Mouse (Mus musculus) urinary bladder, adult 18-20 months (tissue): ENCODE data around the gene Mfap2.

Source experiments
- DNase-seq, 2 experiments: peaks; one replicate each; pipeline ENCODE4 v3.0.0; 2022; ENCODE audit warnings: low spot score in 2 of 2, mixed read lengths in 2 of 2

Gene Mfap2

DNA sequence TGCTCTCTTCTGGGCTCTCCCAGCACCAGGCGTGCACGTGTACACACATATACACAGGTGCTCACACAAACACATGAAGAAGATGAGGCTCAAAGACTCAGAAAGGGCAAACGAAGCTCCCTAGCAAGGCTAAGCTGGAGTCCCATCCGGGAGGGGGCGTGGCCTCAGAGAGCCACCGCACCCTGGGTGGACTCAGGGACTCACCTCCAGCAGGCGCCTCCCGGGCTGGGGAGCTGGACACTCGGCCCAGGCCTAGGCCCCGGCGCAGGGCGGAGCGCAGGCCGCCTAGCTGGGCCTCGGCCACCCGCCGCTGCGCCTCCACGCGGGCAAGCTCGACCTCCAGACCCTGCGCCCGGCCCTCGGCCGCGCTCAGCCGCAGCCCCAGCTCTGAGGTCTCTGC lies 14.8 kb downstream of the Mfap2 start:
- DNase-seq, result no peak

DNA sequence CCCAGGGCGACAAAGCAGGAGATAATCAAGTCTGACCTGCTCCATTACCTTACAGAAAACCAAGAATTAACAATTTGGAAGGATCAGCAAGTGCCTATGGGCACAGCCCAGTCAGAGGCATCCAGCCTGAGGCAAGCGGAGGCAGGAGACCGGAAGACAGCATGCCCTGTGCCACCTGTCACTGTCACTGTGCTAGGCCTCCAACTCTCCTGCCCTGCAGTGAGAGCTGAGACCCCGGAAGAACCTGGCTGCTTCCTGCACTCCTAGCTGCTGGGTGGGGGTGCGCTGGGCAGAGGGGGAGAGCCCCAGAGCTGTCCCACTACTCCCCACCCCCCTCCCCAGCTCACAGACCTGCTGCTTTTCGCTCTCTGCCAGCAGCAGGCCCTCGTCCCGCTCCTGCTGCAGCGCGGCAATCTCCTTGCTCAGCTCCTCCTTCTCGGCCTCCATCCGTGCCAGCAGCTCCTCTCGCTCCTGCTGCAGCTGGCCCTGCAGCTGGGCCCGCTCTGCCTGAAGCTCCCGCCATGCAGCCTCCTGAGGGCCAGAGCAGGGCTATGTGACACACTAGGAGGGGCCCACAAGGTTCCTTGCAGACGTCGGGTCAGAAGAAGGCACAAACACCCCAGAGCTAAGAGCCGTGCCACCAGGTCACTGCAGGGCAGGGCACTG lies 20.5 kb downstream of the Mfap2 start:
- DNase-seq, result no peak

DNA sequence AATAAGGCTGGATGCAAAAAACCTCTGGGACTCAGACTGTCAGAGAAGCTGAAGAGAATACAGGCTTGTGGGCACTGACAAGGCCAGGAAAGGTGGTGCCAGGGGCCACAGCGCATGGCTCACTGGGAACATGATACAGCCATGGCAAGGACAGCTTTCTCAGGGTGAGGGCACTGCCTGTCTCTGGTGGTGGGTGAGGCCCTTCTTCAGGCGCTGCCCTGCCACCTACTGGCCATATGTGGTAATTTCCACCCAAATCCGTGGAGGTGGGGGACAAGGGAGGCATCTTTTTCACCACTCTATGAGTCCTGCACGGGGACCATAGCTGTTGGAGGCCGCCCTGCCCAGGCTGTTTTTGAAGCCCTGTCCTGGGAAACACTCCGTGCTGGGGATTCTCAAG lies 21.5 kb downstream of the Mfap2 start:
- DNase-seq, result peak; percentile 55 to 59

DNA sequence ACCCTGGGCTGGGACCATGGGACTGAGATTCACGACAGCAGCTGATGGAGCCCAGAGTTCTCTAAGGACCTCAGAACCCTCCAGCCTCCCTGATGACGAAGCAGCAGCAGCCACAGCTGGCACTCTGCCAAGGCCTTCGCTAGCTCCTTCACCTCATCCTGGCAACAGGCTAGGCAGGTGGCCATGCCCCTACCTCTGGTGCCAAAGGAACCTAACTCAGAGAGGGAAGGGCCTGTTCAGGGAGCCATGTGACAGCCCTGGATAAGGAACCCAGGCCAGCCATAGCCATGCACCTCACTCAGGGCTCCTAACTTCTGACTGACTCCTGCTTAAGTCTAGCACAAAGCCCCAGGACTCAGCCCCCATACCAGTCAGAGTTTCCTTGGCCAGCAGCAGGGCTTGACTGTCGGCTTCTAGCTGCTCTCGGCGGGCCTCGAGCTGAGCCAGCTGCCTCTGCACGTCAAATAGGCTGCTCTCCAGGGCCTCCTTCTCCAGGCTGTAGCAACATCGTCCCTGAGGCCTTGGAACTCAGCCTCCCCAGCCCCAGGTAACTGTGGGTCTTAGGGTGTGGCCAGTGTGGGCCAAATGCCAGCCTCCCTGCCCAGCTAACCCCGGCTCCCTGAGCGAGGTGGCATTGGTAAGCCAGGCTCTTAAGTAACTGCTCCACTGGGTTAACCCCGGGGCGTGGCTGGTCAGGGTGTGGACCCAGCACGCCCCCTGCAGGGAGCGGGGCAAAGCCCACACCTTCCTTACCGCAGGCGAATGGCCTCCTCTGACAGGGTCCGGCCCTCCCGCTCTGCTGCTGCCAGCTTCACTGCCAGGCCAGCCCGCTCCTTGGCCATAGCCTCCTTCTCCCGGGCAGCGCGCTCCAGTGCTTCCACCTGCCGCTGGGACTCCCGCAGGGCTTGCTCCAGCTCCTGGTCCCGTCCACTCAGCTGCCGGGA lies 23.7 kb downstream of the Mfap2 start:
- DNase-seq, result peak; percentile 34 to 39

DNA sequence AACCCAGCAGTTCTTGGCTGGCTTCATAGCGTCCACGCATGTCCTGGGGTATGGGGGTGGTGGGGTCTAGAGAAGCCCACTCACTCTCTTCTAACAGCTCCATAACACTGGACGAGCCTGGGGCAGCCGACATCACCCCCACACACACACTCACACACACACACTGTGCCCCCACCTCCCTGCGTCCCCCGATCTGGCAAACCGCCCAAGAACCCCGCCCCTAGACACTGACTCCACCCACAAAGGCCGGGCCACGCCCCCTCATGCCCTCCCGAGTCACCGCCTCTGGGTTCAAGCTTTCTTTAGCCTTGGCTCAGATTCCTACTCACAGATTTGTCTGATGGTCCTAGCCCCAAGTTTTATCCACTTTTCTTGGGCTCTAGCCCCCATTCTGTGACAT lies 30.9 kb downstream of the Mfap2 start:
- no peak for DNase-seq

DNA sequence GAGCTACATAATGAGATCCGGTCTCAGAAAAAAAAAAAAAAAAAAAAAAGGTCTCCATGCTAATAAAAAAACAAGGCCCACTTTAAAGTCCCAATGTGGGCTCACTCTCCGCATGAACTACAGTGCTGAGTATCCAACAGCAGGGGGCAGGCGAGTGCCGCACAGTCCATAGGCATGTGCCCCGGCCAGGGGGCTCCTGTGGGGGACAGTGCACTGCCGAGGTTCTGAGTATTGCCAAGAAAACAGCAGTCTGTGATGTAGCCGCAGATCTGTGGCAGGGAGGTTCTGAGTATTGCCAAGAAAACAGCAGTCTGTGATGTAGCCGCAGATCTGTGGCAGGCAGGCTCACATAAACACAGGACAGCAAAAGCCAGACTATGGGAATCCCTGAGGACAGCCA lies 34.6 kb downstream of the Mfap2 start:
- DNase-seq, result peak in 1 of 2 experiments; percentile 27

DNA sequence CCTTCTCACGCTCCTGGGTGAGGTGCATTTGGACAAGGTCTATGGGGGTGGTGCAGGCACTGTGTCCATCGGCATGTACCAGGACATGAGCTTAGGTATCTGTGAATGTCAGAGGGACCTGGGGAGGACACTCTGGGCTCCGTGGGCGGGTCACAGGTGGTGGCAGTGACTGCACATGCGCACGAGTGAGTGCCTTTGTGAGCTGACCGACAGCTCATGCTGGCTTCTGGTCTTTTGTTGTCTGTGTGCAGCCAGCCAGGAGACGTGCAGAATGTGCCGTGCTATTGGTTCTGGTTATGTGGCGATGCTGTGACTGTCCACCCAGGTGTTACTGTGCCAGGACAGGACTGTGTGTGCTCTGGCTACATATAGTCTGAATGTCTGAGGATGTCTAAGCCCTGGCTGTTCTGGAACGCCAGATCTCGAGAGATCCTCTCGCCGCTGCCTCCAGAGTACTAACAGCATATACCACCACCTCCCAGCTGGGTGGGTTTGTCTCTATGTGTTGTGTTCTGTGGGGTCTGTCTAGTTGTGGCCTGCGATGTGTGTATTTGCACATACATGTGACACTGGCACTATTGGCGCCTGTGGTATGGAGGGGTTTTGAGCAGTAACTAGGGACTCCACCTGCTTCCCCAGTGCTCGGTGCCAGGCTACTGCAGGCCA lies 38.7 kb downstream of the Mfap2 start:
- DNase-seq, result no peak

DNA sequence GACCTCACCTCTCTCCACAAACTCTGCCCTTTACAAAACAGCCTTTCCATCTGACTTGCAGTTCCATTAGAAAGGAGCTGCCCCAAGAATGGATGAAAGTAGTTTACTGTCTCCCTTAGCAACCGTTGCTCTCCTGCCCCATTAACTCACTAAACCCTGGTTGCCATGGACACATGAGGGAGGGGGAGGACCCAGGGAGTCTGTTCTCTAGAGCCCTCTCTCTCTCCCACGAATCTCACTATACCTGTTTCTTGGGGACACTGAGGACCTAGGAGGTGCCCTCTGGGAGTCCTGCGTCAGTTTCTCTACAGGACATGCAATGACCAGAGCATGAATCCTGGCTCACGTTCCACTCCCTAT lies 39.2 kb downstream of the Mfap2 start:
- DNase-seq, result no peak

DNA sequence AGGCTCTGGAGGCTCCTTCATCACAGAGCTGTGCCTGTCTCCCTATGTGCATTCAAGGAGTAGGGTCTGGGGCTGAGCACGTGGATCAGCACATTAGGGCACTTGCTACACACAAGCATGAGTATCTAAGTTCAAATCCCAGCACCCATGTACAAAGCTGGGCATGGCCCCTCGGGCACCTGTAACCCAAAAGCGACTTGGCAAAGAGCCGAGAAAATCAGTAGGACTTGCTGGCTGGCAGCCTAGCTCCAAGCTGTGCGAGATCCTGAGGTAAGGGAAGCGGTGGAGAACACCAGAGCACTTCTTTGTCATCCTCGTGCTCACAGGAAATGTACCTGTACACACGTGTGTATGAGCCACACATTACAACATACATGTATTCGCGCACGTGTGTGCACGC lies 42.2 kb downstream of the Mfap2 start:
- DNase-seq, result no peak

DNA sequence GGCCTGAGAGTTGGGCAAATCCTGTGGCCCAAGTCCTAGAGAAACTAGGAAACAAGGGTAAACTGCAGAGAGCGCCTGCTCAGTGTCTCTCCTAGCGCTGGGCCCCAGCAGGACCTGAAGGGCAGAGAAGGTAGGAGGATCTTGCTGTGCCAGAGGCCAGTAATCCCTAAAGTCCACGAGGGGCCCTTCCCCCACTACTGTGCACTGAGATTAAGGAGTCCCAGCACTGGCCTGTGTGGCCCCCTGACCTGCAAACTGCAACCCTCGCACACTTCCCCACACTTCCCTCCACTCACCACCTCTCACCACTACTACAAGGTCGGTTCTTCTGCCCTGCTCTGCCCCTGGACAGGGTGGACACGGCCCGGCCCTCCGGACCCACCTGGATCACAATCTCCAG lies 42.9 kb downstream of the Mfap2 start:
- DNase-seq, result no peak

DNA sequence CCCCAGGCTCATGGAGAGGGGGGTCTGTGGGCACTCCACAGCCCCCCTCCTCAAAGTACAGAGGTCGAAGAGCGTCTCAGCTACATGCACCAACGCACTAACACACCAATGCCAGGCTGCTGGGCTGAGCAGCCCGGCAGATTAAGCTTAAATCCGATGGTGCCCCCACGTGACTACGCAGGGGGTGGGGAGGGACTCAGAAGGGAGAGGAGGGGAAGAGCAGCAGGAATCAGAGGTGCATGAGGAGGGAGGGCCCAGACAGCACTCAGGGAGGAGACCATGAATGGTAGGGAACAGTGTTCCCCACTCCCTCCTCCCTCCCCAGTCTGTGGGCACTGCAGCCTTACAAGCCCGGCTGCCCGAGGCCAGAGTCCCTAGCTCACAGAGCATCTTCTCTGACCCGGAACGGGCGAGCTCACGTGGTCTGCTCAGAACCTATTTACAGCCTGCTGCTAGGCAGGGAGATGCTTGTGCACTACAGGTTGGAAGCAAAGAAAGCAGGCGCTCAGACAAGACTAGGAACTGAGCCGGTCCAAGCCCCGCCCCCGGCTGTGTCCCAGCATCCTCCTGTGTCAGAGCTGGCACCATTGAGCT lies 43.4 kb downstream of the Mfap2 start:
- no peak for DNase-seq

DNA sequence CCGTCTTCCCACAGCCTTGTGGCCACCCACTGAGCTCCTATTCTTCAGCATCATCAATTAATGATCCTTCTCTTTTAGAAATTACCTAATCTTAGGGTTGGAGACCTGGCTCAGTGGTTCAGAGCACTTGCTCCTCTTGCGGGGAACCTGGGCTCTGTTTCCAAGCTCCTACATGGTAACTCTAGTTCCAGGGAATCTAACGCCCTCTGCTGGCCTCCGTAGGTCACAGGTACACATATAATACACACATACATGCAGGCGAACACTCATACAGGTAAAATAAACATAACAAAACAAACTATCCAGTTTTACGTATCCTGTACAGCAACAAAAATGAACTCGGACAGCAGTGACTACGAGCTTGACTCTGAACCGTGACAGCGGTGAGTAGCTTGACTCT lies 46.8 kb downstream of the Mfap2 start:
- DNase-seq, result no peak

DNA sequence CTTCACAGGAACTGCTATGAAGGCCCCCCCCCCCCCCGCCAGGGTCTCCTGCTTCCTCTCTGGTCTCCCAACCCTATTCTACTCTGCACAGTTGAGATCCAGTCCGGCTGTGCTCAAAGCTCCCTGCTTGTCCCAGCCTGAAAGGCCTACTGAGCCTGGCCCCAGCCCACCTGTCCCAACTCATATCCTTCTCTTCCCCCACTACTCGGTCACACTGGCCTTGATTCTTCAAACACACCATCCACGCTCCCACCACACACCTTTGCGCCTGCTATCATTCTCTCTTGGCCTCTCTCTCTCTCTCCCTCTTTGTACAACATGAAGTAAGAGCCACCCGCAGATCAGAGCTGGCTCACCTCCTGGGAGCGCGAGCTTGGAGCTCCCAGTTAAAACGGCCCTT lies 48.6 kb downstream of the Mfap2 start:
- DNase-seq, result no peak

DNA sequence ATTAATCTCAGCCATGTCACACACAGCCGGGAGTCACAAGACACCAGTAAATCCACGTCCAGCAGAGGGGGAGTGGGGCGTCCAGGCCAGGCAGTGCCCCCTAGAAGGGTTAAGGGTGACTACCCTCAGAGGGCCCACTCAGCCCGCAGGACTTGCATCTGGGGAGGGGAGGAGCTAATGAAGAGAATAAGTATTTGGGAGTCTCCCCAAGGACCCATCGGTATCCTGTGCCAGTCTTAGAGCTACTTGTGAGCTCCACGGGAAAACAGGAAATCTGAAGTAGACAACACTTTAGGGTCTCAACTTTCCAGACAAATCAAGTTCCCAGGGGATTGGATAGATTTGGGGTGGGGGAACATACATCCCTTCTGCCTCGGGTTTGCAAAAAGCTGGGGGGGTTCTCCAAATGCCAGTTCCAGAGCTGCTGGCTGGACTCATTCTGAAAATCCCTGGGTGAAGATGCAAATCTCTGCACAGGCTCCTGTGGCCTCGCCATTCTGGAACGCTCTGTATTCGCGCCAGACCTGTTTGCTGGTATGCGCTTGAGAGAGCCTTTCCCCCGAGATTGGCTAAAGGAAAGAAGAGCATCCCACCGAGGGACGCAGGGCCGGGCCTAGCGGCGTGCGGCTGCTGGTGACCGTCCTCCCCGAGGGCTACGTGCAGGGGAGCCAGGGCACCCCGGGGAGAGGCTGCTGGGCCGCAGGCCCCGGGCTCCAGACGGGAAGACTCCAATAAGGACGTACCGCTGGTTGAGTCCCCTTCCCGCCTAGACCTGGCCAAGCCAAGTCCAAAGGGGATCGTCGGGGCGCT lies 49.6 kb downstream of the Mfap2 start:
- no peak for DNase-seq

DNA sequence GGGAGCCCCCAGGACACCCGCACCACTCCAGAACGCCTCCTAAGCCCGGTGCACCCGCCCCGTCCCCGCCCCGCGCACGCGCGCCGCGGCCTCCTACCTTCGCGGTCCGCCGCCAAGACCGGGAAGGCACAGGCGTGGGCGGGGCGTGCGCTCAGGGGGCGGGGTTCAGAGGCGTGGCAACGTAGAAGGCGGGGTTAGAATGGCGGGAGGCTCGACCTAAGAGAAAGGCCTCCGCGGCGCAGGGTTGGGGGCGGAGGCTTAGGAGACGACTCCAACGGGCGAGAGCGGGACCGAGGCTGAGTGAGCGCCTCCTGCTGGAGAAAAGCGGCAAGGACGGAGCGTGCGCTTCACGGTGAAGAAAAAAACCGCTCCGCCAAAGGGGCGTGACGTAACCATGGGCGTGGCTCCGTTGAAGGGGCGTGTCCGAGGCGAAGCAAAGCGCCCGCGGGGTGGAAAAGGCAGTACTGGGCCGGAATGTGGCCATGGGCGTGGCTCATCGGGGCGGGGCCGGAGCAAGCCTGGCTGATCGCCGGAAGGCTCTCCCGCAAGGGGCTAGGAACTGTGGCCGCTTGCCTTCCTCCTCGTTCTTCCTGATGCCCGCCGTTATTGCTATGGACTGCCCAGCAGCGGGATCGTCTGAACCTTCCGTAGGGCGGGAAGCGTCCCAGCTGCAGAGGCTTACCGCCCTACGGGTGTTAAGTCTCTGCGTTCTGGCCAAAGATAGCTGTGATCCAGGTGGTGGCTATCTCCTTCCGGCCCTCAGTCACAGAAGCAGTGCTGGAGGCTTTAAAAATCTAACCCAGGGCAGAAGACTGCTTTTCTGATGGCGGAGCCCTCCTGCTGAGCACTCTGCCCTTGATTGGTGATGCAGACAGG lies 50.4 kb downstream of the Mfap2 start, which contains the start of gene Crocc:
TSS of gene Crocc (minus strand) at position 125 of the 876 bp plus-strand sequence.
- DNase-seq, result peak; percentile 99 to 100

DNA sequence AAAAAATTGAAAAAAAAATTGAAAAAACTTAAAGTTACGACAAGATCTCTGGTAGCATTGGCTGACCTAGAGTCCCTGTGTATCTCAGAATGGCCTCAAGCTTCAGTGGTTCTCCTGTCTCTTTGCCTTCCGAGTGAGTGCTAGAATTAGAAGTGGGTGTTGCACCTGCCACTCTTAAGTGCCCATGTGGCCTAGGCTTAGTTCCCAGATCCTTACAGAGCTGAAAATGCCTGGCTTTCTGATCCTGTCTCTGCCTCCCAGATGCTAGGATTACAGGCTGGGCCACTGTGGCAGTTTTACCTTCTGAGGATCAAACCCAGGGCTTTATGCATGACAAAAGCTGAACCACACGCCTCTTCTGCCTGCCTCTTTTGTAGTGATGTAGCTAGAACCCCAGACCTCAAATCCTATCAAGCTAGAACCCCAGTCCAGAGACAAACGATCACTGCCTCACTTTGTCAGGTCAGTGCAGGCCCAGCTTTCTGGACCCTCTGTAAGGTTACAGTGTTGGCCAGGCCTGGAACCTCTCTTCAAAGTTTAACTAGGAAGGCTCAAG lies 54.0 kb downstream of the Mfap2 start:
- DNase-seq, result no peak

DNA sequence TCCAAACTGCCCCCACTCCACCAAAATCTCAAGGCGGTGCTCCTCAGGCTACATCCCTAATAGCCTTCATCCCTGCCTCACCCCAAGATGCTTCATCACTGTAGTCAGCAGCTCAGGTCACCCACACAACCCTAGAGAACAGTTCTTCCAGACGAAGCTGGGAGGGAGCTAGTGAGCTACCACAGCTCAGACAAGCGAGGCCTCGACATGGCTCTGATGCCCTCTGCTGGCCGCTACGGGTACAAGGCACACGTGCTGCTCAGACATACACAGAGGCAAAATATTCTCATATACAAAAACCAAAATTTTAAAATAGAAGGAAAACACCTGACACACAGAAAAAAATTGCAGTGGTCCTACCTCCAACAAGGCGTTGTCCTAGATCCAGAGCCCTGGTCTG lies 54.9 kb downstream of the Mfap2 start:
- DNase-seq, result peak; percentile 41 to 54
